Mouse (Mus musculus): Measurements from ENCODE around the gene H2afx. TPM values are rescaled to one million over a fixed set of nuclear protein-coding genes. Genes with fewer than 3 reads are reported as not detected.

Gene H2afx
- 34.2 to 44.5 TPM (median 37.9 TPM) in 4 replicates for total RNA-seq (2023)

DNA sequence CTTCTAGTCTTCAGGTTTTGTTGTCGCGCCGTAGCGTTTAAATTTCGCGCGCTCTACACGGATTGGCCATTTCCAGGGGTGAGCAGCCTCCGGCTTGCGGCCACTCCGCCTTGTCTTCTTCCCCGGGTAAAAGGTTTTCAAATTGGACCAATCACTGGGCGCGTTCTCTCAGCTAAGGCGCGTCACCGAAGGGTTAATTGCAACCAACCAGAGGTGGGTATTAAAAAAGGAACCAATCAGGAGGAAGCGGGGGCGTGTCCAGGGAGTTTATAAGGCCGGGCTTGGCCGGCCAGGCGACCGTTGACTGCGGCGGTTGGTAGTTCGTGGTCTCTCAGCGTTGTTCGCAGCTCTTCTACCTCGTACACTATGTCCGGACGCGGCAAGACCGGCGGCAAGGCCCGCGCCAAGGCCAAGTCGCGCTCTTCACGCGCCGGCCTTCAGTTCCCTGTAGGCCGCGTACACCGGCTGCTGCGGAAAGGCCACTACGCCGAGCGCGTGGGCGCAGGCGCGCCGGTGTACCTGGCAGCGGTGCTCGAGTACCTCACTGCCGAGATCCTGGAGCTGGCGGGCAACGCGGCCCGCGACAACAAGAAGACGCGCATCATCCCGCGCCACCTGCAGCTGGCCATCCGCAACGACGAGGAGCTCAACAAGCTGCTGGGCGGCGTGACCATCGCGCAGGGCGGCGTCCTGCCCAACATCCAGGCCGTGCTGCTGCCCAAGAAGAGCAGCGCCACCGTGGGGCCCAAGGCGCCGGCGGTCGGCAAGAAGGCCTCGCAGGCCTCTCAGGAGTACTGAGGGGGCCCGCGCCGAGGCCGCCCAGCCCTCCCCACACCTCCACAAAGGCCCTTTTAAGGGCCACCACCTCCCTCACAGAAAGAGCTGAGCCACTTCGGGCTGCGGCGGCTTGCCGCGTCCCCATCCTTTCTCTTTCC is at the start of gene H2afx:
TSS of gene H2afx (plus strand) at position 299 of the 935 bp plus-strand sequence.

GRCm38 (mm10) chr9:44288076-44288958 is 46.2 kb upstream of the H2afx start, which contains the start of gene Abcg4:
TSS of gene Abcg4 (minus strand) at chr9:44288615.

GRCm38 (mm10) chr9:44305466-44306079 is 28.9 kb upstream of the H2afx start, which contains the start of gene Hinfp:
TSS of gene Hinfp (minus strand) at chr9:44305671.

GRCm38 (mm10) chr9:44319887-44320798 is 14.4 kb upstream of the H2afx start, which contains the start of gene C2cd2l:
TSS of gene C2cd2l (minus strand) at chr9:44320285.

DNA sequence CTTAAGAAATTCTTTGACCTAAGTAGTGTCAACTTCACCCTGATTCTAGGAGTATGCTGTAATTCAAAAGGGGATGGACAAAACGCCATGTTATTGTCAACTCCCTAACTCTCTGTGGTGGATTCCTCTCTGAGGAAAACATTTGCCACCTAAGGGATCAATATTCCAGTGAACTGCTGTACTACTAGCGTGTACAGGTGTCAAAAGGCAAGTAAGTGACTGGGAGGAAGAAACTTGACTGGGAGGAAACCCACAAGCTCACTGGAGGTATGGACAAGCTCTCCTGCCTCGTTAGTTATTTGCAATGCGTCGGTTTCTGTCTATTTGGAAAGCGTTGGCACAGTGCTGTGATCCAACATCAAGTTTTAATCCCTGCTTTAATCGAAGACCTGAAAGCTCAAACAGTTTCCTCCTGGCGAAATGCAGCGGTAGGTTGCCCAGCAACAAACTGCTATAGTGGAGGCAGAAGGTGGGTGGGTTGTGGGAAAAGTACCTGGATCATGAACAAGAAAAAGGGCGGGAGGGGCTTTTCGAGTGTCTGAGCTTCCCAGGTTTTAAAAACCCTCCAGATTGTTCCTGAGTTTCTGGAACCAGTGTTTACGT is 8.6 kb upstream of the H2afx start, which contains the start of gene Dpagt1:
TSS of gene Dpagt1 (plus strand) at position 252 of the 603 bp plus-strand sequence.

DNA sequence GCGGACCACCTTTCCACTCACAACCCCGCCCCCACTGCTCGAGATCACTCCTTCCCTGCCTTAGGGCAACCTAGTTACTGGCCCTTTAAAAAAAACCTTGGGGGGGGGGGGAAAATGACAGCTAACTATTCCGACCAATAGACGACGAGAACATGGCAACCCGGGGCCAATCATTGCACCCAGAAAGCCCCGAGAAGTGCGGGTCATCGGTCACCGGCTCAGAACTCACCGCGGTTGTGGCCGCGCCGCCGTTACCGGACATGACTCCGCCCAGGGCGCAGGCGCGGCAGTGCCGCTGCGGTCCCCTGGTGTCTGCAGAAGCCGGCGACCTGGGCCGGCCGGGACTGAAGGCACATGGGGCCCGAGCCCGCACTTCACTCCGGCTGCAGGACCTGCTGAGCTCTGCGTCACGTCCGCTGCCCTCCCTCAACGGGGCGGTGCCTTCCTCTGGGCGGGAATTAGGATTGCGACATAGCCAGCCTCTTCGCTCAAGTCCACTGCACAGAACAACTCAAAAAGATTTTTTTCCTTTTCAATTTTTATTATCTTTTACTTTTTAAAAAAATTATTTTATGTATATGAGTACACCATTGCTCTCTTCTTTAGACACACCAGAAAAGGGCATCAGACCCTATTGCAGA is 9.4 kb downstream of the H2afx start, which contains the start of gene Hmbs:
TSS of gene Hmbs (minus strand) at position 448 of the 641 bp plus-strand sequence.

GRCm38 (mm10) chr9:44361190-44361917 is 26.9 kb downstream of the H2afx start, which contains the start of gene Vps11:
TSS of gene Vps11 (minus strand) at chr9:44361670.

DNA sequence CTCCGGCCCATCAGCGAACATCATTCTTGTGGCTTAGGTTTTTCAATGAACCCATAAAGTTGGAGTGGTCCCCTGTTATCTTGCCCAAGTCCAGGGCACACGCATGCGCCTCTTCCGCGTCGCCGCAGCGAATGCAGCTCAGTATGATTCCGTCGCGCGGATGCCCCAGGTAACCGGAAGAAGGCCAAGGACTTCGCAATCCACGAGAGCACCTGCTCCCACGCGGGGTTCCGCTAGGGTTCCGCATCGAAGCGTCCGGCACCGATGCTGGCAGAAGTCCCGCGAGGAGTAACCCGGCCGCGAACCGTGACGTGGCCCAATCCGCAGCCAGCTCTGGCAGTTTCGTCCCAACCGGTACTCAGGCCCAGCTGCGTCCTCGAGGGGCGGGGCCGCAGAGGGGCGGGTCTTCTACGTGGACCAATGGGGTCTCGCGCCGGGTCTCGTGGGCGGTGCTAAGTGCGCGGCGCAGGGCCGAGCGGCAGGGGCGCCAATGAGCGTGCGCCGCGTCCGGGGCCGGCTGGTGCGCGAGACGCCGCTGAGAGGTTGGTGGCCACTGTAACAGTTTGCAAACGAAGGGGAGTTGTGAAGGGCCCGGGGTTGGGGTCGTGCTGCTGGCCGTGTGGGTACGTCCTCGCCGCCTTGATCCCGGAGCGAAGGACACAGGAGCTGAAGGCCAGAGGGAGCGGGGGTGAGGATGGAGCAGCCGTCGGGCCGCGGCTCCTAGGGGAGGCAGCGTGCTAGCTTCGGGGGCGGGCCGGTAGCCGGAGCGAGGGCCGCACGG is 44.8 kb downstream of the H2afx start, which contains the start of gene Hyou1:
TSS of gene Hyou1 (plus strand) at position 437 of the 781 bp plus-strand sequence.

Other genes with a start within 250 kb of the H2afx start
- 0.55 to 0.73 TPM (median 0.69 TPM) in 3 of 4 replicates, not detected in the other for gene Mfrp, start 233.0 kb upstream of the H2afx start, total RNA-seq (2023)
- gene C1qtnf5, start 227.4 kb upstream of the H2afx start, total RNA-seq (2023) = 2.8 TPM in 1 of 4 replicates, not detected in the others
- 0.21 TPM in 1 of 4 replicates, not detected in the others for gene Gm49380, start 221.2 kb upstream of the H2afx start, total RNA-seq (2023)
- 17.2 to 23.5 TPM (median 20.6 TPM) in 4 replicates for gene Rnf26, start 221.2 kb upstream of the H2afx start, total RNA-seq (2023)
- gene Mcam, start 200.2 kb upstream of the H2afx start, total RNA-seq (2023) = 0.20 to 0.27 TPM (median 0.27 TPM) in 3 of 4 replicates, not detected in the other
- gene Cbl, start 100.6 kb upstream of the H2afx start, total RNA-seq (2023) = 133 to 146 TPM (median 140 TPM) in 4 replicates
- gene Ccdc153, start 94.0 kb upstream of the H2afx start, total RNA-seq (2023) = not detected in 4 replicates
- gene Pdzd3, start 83.2 kb upstream of the H2afx start, total RNA-seq (2023) = not detected in 4 replicates
- gene Nlrx1, start 66.1 kb upstream of the H2afx start, total RNA-seq (2023) = 4.3 to 6.5 TPM (median 6.0 TPM) in 4 replicates
- not detected in 4 replicates for gene Abcg4, start 46.1 kb upstream of the H2afx start, total RNA-seq (2023)
- 52.6 to 65.7 TPM (median 58.7 TPM) in 4 replicates for gene Hinfp, start 29.0 kb upstream of the H2afx start, total RNA-seq (2023)
- gene C2cd2l, start 14.4 kb upstream of the H2afx start, total RNA-seq (2023) = 17.0 to 21.3 TPM (median 20.4 TPM) in 4 replicates
- 8.1 to 11.0 TPM (median 9.4 TPM) in 4 replicates for gene Dpagt1, start 8.7 kb upstream of the H2afx start, total RNA-seq (2023)
- 14.8 to 18.8 TPM (median 16.7 TPM) in 4 replicates for gene Hmbs, start 9.5 kb downstream of the H2afx start, total RNA-seq (2023)
- 60.1 to 72.9 TPM (median 69.4 TPM) in 4 replicates for gene Vps11, start 27.0 kb downstream of the H2afx start, total RNA-seq (2023)
- 74.5 to 88.3 TPM (median 81.6 TPM) in 4 replicates for gene Hyou1, start 44.8 kb downstream of the H2afx start, total RNA-seq (2023)
- 16.5 to 19.7 TPM (median 17.7 TPM) in 4 replicates for gene Slc37a4, start 62.2 kb downstream of the H2afx start, total RNA-seq (2023)
- 2,372 to 2,652 TPM (median 2,528 TPM) in 4 replicates for gene Rps25, start 72.4 kb downstream of the H2afx start, total RNA-seq (2023)
- 56.6 to 62.6 TPM (median 60.0 TPM) in 4 replicates for gene Trappc4, start 72.9 kb downstream of the H2afx start, total RNA-seq (2023)
- gene Ccdc84, start 83.9 kb downstream of the H2afx start, total RNA-seq (2023) = 38.7 to 53.8 TPM (median 40.0 TPM) in 4 replicates
- not detected in 4 replicates for gene Foxr1, start 106.4 kb downstream of the H2afx start, total RNA-seq (2023)
- gene Upk2, start 120.3 kb downstream of the H2afx start, total RNA-seq (2023) = not detected in 4 replicates
- 95.6 to 104 TPM (median 102 TPM) in 4 replicates for gene Bcl9l, start 148.1 kb downstream of the H2afx start, total RNA-seq (2023)
- gene Cxcr5, start 227.2 kb downstream of the H2afx start, total RNA-seq (2023) = 251 to 279 TPM (median 270 TPM) in 4 replicates

Data from B cell, adult 62 days (primary cell).